Mouse (Mus musculus): Measurements from ENCODE around the gene Tmem234. TPM values are rescaled to one million over a fixed set of nuclear protein-coding genes. Genes with fewer than 3 reads are reported as not detected.

Tmem234 gene
- polyA plus RNA-seq, 1 experiment: 143 TPM

GRCm38 (mm10) chr4:129558321-129558955, 42.0 kb upstream of the Tmem234 start:
- no peak overlapping the region for H3K4me3 ChIP-seq (replicated peaks; ENCODE audit: insufficient read depth, low read depth, low read length)
- peaks cover 11% of the 10 kb centered on the region; the same call in 1 of the 2 replicates for H3K4me1 ChIP-seq (ENCODE audit: control insufficient read depth, insufficient read depth, low read length)
- H3K27me3 ChIP-seq (ENCODE audit: control insufficient read depth, insufficient read depth, low read length): no peaks in the 10 kb centered on the region
- no peak overlapping the region for H3K27ac ChIP-seq (ENCODE audit: insufficient read depth, low read length)
- DNase-seq: no peak
- 89% methylated on average over 12 of the region's 12 CpGs for WGBS
- TF ChIP-seq CTCF (IDR thresholded peaks at IDR 0.05; ENCODE audit: borderline replicate concordance, insufficient read depth, low read depth, low read length) (no peak), POLR2A (IDR thresholded peaks at IDR 0.05; ENCODE audit: borderline replicate concordance, insufficient read depth, low read length) (no peak)

- Histone ChIP-seq H3K4me1 (ENCODE audit: control insufficient read depth, insufficient read depth, low read length) (peaks cover 5% of the 10 kb centered on the region; the same call in 1 of the 2 replicates), H3K27me3 (ENCODE audit: control insufficient read depth, insufficient read depth, low read length) (no peaks in the 10 kb centered on the region), H3K4me3 (replicated peaks; ENCODE audit: insufficient read depth, low read depth, low read length) (no peak overlapping the region), H3K27ac (ENCODE audit: insufficient read depth, low read length) (no peak overlapping the region)
- no peak for DNase-seq
- 90% methylated on average over 5 of the region's 5 CpGs for WGBS
- TF ChIP-seq CTCF (IDR thresholded peaks at IDR 0.05; ENCODE audit: borderline replicate concordance, insufficient read depth, low read depth, low read length) (no peak), POLR2A (IDR thresholded peaks at IDR 0.05; ENCODE audit: borderline replicate concordance, insufficient read depth, low read length) (no peak)
Observed at GRCm38 (mm10) chr4:129561184-129561583, 39.3 kb upstream of the Tmem234 start.

- no peak for TF ChIP-seq CTCF (IDR thresholded peaks at IDR 0.05; ENCODE audit: borderline replicate concordance, insufficient read depth, low read depth, low read length)
- TF ChIP-seq POLR2A (IDR thresholded peaks at IDR 0.05; ENCODE audit: borderline replicate concordance, insufficient read depth, low read length): no peak
- WGBS: 78% methylated on average over 8 of the region's 8 CpGs
- Histone ChIP-seq H3K27ac (ENCODE audit: insufficient read depth, low read length) (no peak overlapping the region), H3K27me3 (ENCODE audit: control insufficient read depth, insufficient read depth, low read length) (no peaks in the 10 kb centered on the region), H3K4me3 (replicated peaks; ENCODE audit: insufficient read depth, low read depth, low read length) (no peak overlapping the region), H3K4me1 (ENCODE audit: control insufficient read depth, insufficient read depth, low read length) (no peaks in the 10 kb centered on the region)
- DNase-seq: no peak
Observed at GRCm38 (mm10) chr4:129563718-129564117, 36.8 kb upstream of the Tmem234 start.

GRCm38 (mm10) chr4:129565139-129565538, 35.3 kb upstream of the Tmem234 start:
- TF ChIP-seq CTCF (IDR thresholded peaks at IDR 0.05; ENCODE audit: borderline replicate concordance, insufficient read depth, low read depth, low read length) (no peak), POLR2A (IDR thresholded peaks at IDR 0.05; ENCODE audit: borderline replicate concordance, insufficient read depth, low read length) (no peak)
- 79% methylated on average over 6 of the region's 6 CpGs for WGBS
- Histone ChIP-seq H3K4me3 (replicated peaks; ENCODE audit: insufficient read depth, low read depth, low read length) (no peak overlapping the region), H3K4me1 (ENCODE audit: control insufficient read depth, insufficient read depth, low read length) (no peaks in the 10 kb centered on the region), H3K27me3 (ENCODE audit: control insufficient read depth, insufficient read depth, low read length) (no peaks in the 10 kb centered on the region), H3K27ac (ENCODE audit: insufficient read depth, low read length) (no peak overlapping the region)
- DNase-seq: no peak

GRCm38 (mm10) chr4:129568366-129568765, 32.1 kb upstream of the Tmem234 start:
- no peak for TF ChIP-seq POLR2A (IDR thresholded peaks at IDR 0.05; ENCODE audit: borderline replicate concordance, insufficient read depth, low read length)
- TF ChIP-seq CTCF (IDR thresholded peaks at IDR 0.05; ENCODE audit: borderline replicate concordance, insufficient read depth, low read depth, low read length): no peak
- DNase-seq: no peak
- H3K27ac ChIP-seq (ENCODE audit: insufficient read depth, low read length): no peak overlapping the region
- H3K4me1 ChIP-seq (ENCODE audit: control insufficient read depth, insufficient read depth, low read length): no peaks in the 10 kb centered on the region
- no peak overlapping the region for H3K4me3 ChIP-seq (replicated peaks; ENCODE audit: insufficient read depth, low read depth, low read length)
- H3K27me3 ChIP-seq (ENCODE audit: control insufficient read depth, insufficient read depth, low read length): no peaks in the 10 kb centered on the region
- 91% methylated on average over 7 of the region's 7 CpGs for WGBS

GRCm38 (mm10) chr4:129570028-129570427, 30.4 kb upstream of the Tmem234 start:
- TF ChIP-seq POLR2A (IDR thresholded peaks at IDR 0.05; ENCODE audit: borderline replicate concordance, insufficient read depth, low read length): no peak
- TF ChIP-seq CTCF (IDR thresholded peaks at IDR 0.05; ENCODE audit: borderline replicate concordance, insufficient read depth, low read depth, low read length): no peak
- Histone ChIP-seq H3K4me1 (ENCODE audit: control insufficient read depth, insufficient read depth, low read length) (no peaks in the 10 kb centered on the region), H3K4me3 (replicated peaks; ENCODE audit: insufficient read depth, low read depth, low read length) (no peak overlapping the region), H3K27me3 (ENCODE audit: control insufficient read depth, insufficient read depth, low read length) (no peaks in the 10 kb centered on the region), H3K27ac (ENCODE audit: insufficient read depth, low read length) (no peak overlapping the region)
- 89% methylated on average over 6 of the region's 6 CpGs for WGBS
- DNase-seq: no peak

- Histone ChIP-seq H3K27ac (ENCODE audit: insufficient read depth, low read length) (no peak overlapping the region), H3K4me3 (replicated peaks; ENCODE audit: insufficient read depth, low read depth, low read length) (no peak overlapping the region), H3K27me3 (ENCODE audit: control insufficient read depth, insufficient read depth, low read length) (no peaks in the 10 kb centered on the region), H3K4me1 (ENCODE audit: control insufficient read depth, insufficient read depth, low read length) (no peaks in the 10 kb centered on the region)
- DNase-seq: no peak
- 74% methylated on average over 8 of the region's 8 CpGs for WGBS
- no peak for TF ChIP-seq CTCF (IDR thresholded peaks at IDR 0.05; ENCODE audit: borderline replicate concordance, insufficient read depth, low read depth, low read length)
- no peak for TF ChIP-seq POLR2A (IDR thresholded peaks at IDR 0.05; ENCODE audit: borderline replicate concordance, insufficient read depth, low read length)
Observed at GRCm38 (mm10) chr4:129571551-129572084, 28.9 kb upstream of the Tmem234 start.

Measured in cerebellum, adult 2 months (tissue).